Mouse (Mus musculus): ENCODE data around the gene Sgcd.
"Not testable (repeated sequence)": the region's sequence is repeated elsewhere in the genome, so short reads cannot be mapped to it uniquely, and the experiment has no call there.

The Sgcd gene

DNA sequence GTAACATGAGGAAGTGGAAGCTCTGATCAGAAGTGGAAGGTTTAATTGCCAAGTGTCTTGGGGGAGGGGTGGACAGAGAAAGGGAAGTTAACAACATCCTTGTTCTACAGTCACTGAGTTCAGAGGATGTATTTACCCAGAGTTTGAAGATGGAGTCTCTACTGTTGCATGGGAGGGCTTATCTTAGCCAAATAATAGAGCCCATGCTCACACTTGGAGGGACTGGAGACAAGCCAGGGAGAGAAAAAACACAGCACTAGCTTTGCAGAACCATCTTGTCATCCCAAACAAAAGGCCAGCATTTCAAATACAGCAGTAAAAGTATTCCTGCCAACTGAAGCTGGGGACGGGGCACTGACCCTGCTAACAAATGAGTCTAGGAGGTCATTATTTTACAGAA, 212.8 kb downstream of the Sgcd start:
- no peak for DNase-seq

DNA sequence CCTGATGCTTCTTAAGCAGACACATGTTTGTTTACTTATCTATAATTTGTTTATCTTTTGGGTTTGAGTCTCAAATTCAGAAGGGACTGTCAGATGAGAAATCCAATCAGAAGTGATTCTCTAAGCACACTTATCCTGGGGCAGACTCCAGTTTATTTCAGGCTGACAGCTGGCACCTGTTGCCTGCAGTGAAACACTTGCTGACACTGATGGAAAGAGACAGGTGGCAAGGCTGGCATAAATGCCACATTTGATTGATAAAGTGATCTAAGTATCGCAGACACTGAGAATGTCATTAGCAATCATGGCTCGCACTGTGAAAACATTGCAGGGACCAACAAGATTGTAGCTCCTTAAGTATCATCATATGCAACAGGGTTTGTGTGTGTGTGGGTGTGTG, 222.9 kb downstream of the Sgcd start:
- DNase-seq: no peak

DNA sequence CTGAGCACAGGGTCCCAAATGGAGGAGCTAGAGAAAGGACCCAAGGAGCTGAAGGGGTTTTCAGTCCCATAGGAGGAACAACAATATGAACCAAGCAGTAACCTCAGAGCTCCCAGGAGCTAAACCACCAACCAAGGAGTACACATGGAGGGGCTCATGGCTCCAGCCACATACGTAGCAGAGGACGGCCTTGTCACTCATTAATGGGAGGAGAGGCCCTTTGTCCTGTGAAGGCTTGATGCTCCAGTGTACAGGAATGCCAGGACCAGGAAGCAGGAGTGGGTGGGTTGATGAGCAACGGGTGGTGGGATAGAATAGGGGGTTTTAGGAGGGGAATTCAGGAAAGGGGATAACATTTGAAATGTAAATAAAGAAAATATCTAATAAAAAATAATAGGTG, 225.2 kb downstream of the Sgcd start:
- not testable (repeated sequence) for DNase-seq

DNA sequence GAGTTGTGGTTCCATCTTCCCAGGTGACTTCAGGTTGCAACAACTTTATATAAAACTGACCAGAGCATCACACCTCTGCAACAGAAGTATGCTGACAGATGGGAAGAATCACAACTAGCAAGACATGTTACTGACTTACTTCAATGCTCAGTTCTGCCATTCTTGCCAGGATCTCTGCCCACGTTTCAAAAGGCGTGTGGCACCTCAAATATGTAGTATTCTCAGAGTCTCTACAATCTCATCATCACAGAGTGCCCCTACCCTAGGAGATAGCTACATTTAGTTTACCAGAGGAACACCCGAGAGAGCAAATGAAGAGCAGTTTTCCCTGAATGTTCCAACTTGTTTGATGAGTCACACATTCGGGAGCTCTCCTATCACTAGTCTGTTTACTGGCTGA, 229.8 kb downstream of the Sgcd start:
- no peak for DNase-seq

DNA sequence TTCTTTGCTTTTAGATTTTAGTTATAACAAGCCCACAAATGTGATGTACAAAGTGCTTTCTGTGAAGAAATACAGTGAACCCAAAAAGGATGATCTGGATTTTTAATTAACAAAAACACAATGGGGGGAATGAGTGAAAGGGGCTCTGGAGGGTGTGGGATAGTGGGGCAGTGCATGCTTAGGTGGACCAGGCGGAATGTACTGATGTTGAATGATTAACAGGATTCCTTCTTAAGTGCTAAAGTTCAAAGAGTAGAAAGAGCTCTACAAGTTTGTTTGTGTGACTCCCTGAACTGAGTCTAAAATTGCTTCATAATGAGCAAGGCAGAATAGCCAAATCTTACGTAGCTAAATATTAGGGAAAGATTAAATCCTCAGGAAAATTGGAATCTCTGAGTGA, 246.0 kb downstream of the Sgcd start:
- no peak for DNase-seq

DNA sequence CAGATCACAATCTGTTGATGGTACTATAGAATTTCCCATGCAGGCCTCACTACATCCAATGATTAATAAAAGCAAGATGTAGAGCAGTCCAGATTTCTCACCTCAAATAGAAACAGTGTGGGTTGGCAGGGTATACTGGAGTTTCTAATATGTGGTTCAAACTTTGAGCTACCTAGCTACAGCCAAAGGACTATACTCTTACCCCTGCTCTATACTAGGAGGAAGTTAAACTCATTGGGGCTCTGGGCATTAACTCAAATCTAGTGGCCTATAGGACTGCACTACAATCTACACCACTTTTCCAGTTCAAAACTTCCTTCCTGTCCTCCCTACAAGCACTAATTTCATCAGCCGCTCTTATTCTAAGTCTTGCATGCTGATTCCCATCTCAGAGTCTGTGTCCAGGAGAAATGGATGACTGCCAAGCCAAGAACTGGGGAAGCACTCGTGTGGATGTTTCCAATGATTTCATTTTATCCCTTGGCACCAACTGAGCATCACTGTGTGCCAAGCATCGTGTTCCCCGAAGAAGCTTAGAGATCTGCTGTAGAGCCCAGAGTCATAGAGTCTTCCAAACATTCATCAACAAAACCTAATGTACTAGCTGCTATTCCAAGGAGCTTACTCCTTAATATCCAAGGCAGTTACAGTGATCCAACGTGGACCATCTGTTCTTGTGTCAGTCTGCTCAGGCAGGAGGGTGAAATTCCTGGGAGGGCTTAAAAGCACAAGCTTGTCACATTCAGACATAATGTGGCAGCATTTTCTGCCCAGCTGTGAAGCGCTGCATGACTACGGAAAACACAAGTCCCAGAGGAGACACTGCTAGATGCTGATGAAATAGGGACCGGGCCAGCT, 283.6 kb downstream of the Sgcd start:
- DNase-seq: no peak

DNA sequence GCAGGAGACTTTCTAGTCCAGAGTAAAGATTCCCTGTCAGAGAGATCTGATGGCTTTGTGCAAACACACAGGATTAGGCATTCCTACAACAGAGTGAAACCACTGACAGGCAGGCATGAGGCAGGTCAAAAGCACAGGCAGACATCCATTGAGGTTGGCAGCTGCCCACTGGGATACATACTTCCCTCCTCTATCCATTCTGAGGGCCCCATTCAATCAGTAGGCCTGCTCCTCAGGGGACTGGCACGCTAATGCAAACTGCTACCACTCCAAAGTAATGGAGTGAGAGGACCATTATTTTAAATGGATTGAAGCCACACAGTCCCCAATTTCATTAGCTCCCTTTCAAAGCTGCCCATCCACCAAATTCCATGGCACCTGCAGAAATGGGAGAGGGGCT, 293.2 kb downstream of the Sgcd start:
- no peak for DNase-seq

DNA sequence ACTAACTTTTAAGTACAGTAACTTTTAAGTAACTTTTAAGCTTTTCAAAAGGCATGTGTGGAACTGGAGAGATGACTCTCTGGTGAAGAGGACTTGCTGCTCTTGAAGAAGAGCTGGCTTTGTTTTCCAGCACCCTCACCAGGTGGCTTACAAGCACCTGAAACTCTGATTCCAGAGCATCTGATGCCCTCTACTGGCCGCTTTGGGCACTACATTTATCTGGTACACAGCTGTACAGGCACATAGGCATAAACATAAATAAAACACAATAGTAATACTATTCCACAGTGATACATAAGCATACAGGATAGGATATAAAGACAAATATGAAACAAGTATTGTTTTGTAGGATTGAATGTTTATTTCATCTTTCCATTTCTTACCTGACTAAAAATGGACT, 330.6 kb downstream of the Sgcd start:
- peak; percentile 1 for DNase-seq

DNA sequence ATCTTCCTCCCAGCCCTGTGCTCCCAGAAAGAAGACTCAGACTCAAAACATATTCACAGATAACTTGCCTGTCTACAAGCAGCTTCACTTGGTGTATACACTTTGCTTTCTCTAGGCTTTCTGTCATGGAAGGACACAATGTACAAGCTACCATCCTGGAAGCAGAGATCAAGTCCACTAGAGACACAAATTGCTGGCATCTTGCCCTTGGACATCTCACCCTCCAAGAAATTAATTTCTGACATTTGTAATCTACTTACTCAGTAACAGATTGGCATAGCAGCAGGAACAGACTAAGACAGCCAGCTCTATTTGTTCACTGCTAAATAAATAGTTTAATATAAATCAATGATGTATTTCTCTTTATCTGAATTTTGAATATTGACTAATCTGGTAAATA, 342.9 kb downstream of the Sgcd start:
- no peak for DNase-seq

DNA sequence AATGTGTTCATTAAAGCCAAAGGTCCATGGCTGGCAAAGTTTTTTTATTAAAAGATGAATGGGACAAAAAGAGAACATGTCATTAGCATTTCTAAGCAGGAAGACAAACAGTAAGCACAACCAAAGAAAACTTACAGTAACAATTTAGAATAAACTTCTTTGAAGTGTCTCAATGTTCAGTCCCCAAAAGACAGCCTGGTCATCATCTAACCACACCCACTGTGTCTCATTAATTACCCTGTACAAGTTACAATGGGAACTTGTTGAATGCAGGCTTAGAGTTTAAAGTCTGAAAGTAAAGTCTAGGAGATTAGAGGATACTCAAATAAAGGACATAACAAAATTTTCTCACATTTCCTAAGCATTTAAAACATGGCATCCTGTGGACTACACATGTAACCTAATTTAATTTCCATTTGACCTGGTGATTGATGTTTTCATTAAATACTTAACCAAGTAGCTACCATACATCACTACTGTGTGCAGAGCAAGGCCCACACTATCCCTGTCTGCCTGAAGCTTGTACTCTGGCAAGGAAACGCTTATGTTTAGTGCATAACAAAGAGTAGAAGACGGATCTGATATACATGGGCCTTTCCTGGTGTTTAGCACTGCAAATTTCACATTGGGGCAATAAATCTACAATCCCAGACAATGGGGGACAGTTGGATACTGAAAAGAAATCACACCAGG, 347.1 kb downstream of the Sgcd start:
- DNase-seq: no peak

DNA sequence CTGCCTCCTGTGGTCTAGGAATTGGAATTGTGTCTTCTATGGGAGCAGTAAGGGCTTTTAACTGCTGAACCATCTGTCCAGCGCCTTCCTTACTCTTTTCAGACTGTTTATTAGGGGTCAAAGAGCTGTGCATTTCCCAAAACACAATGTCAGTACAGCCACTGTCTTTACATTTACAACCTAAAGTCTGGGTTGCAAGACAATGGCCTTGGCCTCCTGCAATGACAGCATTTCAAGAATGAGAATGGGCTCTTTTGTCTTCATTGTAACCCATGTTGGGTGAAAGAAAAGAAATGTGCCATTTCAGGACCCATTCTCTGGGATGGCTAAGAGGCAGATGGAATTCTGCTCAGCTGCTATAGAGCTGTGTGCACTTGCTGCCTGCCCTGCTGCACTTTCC, 348.2 kb downstream of the Sgcd start:
- DNase-seq: no peak

DNA sequence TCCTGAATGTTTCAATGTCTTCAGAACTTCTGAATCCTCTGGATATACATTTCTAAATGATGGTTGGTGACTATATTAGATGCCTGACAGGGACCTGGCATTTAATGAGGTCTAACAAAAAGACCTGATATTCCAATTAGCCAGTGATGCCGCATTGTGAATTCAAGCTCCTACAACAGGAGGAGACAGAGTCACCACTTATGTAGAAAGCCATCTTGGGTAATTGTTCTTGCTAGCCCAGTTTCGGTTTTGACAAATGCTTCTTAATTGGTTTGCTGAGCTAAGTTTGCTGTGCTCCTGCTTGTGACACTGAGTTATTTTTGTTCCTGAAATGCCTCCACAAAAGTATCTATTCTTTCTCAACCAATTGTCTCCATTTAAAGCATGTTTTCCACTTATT, 358.6 kb downstream of the Sgcd start:
- DNase-seq: no peak

DNA sequence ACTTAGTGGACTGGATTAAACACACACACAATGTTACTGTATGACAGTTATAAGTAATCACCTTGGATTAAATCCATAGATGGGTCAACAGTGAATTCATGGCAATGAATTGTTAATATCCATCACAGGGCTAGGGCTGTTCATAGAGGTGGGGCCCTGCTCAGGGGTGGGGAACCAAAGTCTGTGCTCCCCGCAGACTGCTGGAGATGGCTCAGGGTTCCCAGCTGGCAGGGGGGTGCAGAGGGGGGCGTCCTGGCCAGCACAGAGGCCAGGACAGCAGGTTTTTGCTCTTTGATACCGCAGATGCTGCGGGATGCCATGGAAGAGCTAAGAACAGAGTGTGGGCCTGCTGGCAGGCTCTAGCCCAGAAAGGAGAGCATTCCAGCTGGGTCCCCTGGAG, 378.9 kb downstream of the Sgcd start:
- no peak for DNase-seq

DNA sequence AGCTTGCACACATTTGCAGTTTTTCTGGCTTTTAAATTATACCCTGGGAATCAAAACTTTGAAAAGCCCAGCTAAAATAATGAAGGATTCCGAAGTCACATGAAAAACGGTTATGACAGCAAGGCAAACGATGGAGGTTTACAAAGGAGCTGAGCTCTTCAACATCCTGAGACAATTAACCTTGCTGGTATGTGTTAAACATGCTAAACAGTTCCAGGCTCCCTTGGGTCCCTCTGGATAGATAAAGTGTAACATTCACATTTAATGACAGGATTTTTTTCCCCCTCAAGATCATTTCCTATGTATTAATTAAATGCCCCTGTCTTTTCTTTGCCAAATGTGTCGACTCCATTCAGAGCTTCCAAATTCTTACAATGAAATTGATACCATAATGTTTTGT, 414.1 kb downstream of the Sgcd start:
- DNase-seq: no peak

DNA sequence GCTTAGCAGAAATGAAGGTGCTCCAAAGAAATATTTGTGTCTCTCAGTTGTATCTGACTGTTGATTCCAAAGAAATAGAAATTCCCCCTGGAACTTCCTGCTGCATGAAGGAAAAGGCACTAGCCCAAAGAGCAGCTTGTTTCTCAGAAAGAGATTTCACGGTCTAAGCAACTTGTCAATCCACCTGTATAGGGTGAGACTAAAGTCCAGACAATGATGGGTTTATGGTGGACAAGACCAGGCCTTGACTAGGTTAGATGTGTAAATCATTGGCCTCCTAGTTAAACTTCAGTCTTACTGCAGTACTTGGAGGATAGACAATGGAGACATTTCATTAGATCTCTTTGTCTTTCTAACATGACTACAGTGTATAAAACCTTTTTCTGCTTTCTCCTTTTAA, 420.3 kb downstream of the Sgcd start:
- no peak for DNase-seq

DNA sequence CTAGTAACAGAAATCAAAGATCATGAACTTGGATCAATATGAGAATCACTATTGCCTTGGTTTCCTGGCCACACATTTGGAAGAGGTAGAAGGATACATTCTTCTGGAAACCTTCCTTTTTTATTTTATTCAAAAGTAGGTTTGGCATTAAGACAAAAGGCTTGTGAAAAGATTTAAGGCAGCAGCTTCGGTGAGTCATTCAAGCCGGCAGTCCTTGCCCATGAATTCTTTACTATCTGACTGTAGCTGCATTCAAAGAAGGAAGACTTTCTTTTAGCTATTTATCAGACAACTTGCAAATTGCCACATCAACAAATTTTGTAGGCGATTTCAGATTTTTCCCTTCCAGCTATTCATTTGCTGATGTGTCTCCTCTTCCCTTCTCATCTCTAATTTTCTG, 422.6 kb downstream of the Sgcd start:
- DNase-seq: no peak

DNA sequence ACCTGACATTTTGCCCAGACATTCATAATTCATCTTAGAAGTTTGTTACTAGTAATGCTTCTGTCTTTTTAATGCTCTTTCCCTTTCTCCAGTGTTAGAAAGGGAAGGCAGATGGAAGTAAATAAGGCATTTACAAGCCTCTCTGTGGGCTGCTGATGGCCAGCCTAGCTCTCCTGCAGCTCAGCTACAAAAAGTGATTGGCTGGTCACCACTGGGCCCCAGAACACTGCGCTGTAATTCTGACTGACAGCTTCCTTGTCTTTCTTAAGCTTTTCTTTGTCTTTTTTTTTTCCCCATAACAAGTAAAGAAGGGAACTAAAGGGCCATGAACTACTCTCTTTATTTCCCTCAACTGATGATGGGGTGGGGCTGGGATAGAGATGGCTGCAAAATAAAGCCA, 463.9 kb downstream of the Sgcd start:
- DNase-seq: no peak

DNA sequence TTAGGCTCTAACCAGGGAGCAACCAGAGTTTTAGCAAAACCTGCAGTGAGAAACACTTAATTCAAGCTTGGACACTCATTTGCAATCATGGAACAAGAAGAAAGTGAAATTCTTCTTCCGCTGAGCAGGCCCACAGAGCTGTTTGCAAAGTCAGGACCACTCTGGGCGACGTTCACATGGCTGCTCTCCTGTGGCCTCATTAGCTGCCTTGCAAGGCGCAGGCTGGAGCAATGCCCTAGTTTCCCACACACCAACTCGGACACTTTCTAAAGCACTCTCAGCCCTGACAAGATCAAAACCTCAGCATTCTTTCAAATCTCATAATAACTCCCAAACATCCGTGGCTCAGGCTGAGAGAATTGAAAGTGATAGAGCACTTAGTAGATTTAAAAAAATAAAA, 480.7 kb downstream of the Sgcd start:
- no peak for DNase-seq

DNA sequence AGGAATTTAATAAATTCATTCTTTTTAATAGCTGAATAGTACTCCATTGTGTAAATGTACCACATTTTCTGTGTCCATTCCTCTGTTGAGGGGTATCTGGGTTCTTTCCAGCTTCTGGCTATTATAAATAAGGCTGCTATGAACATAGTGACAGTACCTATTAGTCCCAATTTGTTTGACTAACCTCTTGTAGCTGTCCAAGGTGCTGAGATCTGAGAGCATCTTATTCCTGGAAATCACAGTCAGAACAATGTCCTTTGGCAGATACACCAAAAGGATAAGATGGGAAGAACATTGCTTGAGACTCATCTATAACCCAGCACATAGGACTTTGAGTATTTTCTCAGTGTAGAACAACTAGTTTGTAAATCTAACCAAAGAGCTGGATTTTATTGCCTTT, 485.5 kb downstream of the Sgcd start:
- DNase-seq: not testable (repeated sequence)

DNA sequence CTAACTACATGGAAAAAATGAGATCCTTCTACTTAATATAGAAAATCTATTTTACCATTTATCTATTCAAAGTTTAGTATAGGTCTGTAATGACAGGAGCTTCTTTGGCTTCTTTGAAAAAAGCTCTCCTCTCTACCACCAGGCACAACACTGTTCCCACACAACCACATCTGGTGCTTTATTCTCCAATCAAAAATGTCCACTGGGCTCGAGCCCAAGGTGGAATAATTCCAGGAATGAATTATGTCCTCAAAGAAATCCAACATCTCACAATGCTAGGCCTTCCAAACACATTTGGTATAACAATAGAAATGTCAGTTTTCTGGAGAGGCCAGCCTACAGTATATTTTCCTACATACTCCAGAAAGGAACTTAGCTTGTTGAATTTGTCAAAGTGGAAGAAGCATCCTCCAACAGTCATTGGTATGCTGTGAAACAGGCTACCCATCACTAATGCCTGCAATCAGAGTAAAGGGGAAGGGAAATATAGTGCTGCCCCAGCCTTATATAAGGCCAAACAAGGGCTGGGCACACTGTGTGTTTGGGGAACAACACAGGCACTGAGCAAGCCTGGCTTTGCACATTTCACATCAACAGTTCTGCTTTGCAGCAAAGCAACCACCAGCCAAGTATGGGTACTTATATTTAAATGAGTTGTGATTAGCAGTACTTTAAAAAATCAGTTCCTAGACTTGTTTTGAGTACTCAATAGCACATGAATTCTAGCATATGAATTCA, 515.1 kb downstream of the Sgcd start:
- DNase-seq: no peak

DNA sequence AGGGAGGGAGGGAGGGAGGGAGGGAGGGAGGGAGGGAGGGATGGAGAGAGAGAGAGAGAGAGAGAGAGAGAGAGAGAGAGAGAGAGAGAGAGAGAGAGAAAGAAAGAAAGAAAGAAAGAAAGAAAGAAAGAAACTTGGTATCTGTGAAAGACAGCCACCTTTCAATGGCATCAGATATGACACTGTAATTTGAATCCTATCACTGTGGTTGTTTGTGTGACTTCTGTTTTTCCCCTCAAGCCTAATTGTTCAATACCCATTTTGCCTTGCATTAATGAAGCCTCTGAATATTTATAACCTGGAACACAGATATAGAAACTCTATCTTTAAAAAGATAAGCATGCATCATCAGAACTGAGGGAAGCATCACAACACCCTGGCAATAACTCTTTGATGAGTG, 528.1 kb downstream of the Sgcd start:
- DNase-seq: not testable (repeated sequence)

DNA sequence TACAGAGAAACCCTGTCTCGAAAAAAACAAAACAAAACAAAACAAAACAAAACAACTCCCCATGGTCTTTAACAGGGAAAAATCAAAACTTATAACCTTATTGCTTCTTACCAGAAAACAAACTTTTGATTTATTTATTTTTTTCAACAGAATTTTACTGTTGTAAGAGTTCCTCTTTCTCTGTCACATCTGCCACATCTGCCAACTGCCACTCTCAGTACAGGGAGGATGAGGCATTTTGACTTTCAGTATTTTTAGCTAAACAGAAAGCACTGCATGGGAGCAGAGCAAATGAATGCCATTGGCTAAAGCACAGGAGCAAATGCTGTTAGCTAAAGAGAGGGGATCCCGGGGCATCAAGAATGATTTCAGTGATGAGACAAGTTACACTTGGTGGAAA, 528.6 kb downstream of the Sgcd start:
- DNase-seq: no peak

DNA sequence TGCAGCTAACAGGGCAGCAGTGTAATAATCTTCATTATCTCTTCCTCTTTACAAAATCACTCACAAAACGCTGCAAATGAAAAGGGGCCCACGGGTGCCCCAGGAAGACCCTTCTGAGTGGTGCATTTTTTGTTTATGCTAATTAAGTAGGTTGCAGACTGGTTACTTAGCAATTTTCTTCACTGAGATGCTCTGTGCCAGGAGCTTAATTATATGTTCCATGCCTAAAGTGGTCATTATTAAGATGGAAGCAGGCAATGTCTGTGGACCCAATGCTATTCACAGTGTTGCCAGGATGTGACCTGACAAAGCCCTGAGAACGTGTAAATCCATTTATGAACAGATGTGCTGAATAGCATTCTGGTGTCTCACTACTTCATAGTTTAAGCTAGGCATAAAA, 529.6 kb downstream of the Sgcd start:
- no peak for DNase-seq

DNA sequence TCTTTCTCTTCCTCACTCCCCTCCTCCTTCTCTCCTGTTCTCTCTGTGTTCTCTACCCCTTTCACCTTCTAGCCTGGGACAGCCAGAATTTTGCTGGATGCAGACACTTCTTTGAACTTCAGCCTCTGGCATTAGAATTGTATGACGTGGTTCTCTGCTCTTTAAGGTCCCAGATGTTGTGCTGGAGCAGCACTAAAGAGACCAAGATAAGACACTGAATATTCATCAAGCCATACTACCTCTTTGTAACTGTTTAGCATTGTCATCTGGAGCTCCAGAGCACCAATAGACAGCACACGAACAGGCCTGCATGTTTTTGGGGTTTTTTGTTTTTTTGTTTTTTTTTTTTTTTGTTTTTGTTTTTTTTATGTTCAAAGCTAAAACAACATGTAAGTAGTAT, 541.0 kb downstream of the Sgcd start:
- no peak for DNase-seq

Measured in cerebellum, adult 11 months (tissue).